Mouse (Mus musculus) E14TG2a.4 (cell line): ENCODE measurements around the gene Mmp24.

ENCODE experiments used
- H3K27me3 ChIP-seq: 2 replicates; pipeline ENCODE4 v1.6.1; 2014; ENCODE audit warnings: low read length, control low read depth; ENCODE audit not compliant: insufficient read depth
- H3K36me3 ChIP-seq: 2 replicates; pipeline ENCODE4 v1.6.1; 2014; ENCODE audit warnings: low read length, control low read depth; ENCODE audit not compliant: insufficient read depth
- H3K4me1 ChIP-seq: replicated peaks from 2 replicates; pipeline ENCODE4 v1.6.1; 2014; ENCODE audit warnings: low read depth, low read length, control low read depth
- H3K4me3 ChIP-seq: replicated peaks from 2 replicates; pipeline ENCODE4 v1.5.1; 2014; ENCODE audit warnings: mild to moderate bottlenecking, low read length
- H3K9me3 ChIP-seq: 2 replicates; pipeline ENCODE4 v1.6.1; 2014; ENCODE audit warnings: low read length, control low read depth
- CTCF ChIP-seq: conservative IDR thresholded peaks from 2 replicates; pipeline ENCODE4 v1.5.1; 2014; ENCODE audit warnings: low read length
- NANOG ChIP-seq: IDR thresholded peaks from 2 replicates; pipeline ENCODE4 v1.6.1; 2014; ENCODE audit warnings: borderline replicate concordance, low read length, mixed read lengths
- POU5F1 ChIP-seq: IDR thresholded peaks from 2 replicates; pipeline ENCODE4 v1.6.1; 2014; ENCODE audit warnings: low read length, borderline replicate concordance

The Mmp24 gene

DNA sequence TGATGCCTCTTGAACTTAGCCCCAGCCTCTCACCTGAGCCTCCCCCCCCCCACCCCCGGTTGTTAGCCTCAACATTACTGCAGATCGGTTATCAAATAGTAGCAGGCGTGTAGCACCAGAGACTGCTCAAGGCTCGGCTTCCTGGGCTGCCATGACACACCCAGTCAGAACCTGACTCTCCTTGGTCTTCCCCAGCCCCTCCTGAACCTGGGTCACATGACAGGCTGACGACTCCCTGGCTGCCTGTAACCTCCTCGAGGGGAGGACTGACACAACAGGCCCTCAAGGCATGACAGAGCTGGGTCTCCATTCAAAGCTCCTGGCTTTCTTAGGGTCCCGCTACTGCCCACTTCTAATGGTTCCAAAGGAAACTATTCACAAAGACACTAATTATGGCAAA, 74.3 kb downstream of the Mmp24 start:
- Histone ChIP-seq H3K9me3 (no peaks in the 10 kb centered on the region), H3K4me3 (no peak overlapping the region), H3K4me1 (peaks cover 27% of the 10 kb centered on the region), H3K36me3 (peaks cover 88% of the 10 kb centered on the region), H3K27me3 (no peaks in the 10 kb centered on the region)
- TF ChIP-seq CTCF (no peak), POU5F1 (no peak), NANOG (no peak)

DNA sequence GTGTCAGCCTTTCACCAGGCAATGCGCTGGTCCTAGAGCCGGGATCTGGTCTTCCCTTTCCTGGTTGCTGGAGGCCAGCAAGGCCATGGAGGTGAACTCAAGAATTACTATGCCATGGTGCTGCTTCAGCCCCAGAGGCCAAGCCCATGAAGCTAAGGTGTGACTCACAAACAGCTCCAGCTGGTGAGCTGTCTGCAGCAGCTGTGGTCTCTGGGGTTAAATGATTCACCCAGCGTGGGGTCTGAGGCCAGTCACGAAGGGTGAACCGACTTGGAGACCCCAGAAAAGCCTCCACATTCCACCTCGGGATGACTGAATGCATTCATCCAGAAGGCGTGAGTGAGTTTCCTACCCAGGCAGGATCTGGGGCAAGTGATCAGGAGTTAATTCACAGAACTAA, 75.0 kb downstream of the Mmp24 start:
- Histone ChIP-seq H3K27me3 (no peaks in the 10 kb centered on the region), H3K4me1 (peaks cover 27% of the 10 kb centered on the region), H3K9me3 (no peaks in the 10 kb centered on the region), H3K4me3 (no peak overlapping the region), H3K36me3 (peaks cover 82% of the 10 kb centered on the region)
- TF ChIP-seq POU5F1 (no peak), CTCF (no peak)

DNA sequence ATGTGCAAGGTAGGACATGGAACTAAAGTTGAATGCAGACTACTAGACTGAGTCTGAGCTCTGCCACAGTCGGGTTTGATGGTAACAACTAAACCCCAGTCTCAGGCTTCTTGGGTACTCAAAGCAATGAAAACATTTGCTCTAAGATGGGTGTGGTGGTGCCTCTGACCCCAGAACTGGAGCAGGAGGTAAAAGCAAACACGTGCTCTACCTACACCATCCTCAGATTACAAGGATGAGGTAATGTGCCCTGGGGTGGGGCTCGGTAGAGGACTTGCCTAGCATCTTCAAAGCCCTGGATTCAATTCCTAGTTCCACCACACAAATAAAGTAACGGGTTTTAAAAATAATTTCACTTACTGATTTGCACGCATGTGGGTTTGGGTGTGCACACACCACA, 77.4 kb downstream of the Mmp24 start:
- H3K4me1 ChIP-seq: peaks cover 27% of the 10 kb centered on the region
- no peak overlapping the region for H3K4me3 ChIP-seq
- peaks cover 80% of the 10 kb centered on the region for H3K36me3 ChIP-seq
- peaks cover 15% of the 10 kb centered on the region for H3K9me3 ChIP-seq
- H3K27me3 ChIP-seq: no peaks in the 10 kb centered on the region
- TF ChIP-seq CTCF (no peak), POU5F1 (no peak), NANOG (no peak)

DNA sequence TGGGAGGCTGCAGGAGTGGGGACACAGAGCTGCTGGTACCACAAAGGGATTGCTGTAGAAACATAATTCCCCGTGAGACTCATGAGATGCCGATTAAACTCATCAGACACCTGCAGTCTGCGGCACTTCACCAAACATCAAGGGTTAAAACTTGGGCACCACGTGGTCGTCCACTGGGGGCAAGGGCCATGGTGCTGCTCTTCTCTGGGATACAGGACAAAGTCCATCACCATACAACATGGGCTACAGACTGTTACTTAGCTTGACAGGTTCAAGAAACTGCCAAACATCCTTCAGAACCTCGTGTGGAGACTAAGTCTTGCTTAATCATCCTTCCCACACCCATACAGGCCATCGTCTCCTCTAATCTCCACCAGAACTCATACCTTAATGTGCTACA, 85.0 kb downstream of the Mmp24 start:
- no peaks in the 10 kb centered on the region for H3K27me3 ChIP-seq
- TF ChIP-seq NANOG: no peak
- TF ChIP-seq CTCF: no peak
- no peak for TF ChIP-seq POU5F1
- no peak overlapping the region for H3K4me3 ChIP-seq
- H3K9me3 ChIP-seq: peaks cover 53% of the 10 kb centered on the region
- H3K36me3 ChIP-seq: peaks cover 65% of the 10 kb centered on the region
- H3K4me1 ChIP-seq: no peaks in the 10 kb centered on the region; the same call in 1 of the 2 replicates

DNA sequence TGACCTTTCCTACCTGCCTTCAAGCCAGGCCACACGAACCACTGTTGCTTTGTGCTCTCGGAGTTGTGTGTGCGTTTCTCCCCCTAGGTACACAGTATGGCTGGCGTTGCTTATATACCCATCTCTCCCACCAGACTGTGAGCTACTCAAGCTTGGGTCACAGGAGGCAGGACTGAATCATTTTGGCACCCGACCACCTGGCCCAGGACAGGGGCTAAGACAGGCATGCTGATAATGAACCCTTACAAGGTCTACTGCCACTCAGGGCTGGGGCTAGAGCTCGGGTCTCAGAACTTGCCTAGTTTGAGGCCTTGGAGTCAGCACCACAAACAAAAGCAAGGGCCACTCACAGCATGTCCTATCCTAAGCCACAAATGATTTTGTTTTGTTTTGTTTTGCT, 86.4 kb downstream of the Mmp24 start:
- Histone ChIP-seq H3K27me3 (no peaks in the 10 kb centered on the region), H3K4me1 (no peaks in the 10 kb centered on the region; the same call in 1 of the 2 replicates), H3K36me3 (peaks cover 54% of the 10 kb centered on the region), H3K9me3 (peaks cover 47% of the 10 kb centered on the region), H3K4me3 (no peak overlapping the region)
- TF ChIP-seq NANOG: no peak
- TF ChIP-seq CTCF: no peak
- no peak for TF ChIP-seq POU5F1

DNA sequence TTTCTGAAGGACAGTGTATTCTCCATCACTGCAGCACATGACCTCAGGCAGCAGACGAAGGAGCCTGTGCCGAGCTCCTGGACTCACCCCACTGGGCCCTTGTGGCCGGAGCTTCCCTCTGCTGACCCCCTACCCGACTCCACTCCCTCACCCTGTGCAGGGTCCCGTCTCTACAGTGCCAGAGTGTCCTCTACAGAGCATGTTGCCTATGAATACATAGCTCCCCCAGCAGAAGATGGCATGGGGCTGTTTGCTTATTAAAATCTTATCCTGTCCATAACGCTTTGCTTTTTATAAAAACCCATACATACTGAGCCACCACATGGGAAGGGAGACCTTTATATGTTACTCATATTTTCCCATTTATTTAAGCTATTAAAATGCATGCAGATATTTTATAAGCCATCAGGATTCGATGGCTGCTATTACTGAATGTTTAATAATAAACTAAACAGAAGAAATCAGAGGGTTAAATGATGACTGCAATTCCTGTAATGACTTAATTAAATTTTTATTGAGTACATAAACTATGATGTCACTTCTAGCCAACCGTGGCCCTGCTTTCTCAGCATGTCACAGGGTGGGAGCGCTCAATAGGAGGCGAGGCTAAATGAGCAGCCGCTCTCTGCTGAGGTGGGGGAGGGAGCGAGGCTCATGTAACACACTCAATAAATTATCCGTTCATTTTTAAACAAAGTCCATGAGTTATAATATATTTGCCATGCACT, 87.6 kb downstream of the Mmp24 start:
- Histone ChIP-seq H3K9me3 (peaks cover 35% of the 10 kb centered on the region), H3K4me3 (no peak overlapping the region), H3K4me1 (no peaks in the 10 kb centered on the region; the same call in 1 of the 2 replicates), H3K27me3 (no peaks in the 10 kb centered on the region), H3K36me3 (peaks cover 53% of the 10 kb centered on the region)
- TF ChIP-seq POU5F1 (no peak), CTCF (no peak), NANOG (no peak)

DNA sequence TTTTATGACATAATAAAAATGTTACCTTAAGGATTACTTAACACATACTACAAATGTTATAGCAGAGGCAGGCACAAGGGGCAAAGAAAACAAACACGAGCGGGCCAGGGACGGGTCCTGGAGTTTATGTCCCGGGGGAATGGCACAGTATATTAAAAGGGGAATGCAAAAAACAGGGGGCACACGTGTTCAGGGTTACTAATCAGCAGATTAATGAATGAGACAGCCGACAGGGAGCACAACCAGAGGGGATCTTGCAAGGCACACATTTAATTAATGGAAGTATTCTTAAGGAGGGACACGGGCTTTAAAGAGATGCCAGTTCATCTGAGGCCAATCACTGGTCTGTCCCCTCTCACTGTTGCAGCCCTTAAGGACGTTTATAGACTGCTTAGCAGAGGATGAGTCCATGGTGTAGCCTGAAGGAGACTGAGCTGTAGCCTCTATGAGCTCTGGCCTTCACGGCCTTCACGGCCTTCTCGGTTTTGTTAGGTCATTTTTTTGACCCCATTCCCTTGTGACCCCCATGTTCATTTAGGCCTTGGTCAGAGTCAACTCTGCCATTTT, 88.2 kb downstream of the Mmp24 start:
- Histone ChIP-seq H3K9me3 (peaks cover 29% of the 10 kb centered on the region), H3K4me3 (no peak overlapping the region), H3K4me1 (no peaks in the 10 kb centered on the region; the same call in 1 of the 2 replicates), H3K27me3 (no peaks in the 10 kb centered on the region), H3K36me3 (peaks cover 54% of the 10 kb centered on the region)
- TF ChIP-seq POU5F1: no peak
- no peak for TF ChIP-seq NANOG
- TF ChIP-seq CTCF: no peak
